Mouse (Mus musculus): ENCODE measurements around the gene Mad1l1.

DNA sequence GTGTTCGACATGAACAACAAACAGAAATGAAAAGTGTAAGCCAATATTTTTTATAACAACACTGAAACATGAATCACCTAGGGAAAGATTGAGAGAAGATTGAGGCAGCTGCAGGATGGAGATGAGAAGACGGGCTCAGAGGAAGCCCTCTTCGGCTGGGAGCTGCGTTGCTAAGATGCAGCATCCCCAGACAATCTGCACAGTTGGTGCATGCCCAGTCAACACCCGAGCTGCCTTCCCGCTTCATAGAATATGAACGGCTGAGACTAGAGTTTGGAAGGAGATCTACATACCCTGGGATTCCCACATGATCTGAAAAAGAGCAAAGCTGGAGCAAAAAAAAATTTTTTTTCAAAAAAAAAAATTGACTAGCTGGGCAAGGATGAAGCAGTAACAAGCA lies 302.6 kb downstream of the Mad1l1 start:
- TF ChIP-seq CTCF (IDR thresholded peaks at IDR 0.05; ENCODE audit: low read depth, low read length) (no peak), POLR2A (IDR thresholded peaks at IDR 0.05; ENCODE audit: extremely low read depth, insufficient read depth, low read length) (no peak)

Measured in liver, adult 2 months (tissue).